Mouse (Mus musculus) erythroblast, adult 5-6 weeks (primary cell): Measurements from ENCODE around the gene Rfxap. TPM values are rescaled to one million over a fixed set of nuclear protein-coding genes. Genes with fewer than 3 reads are reported as not detected.
"Not testable (repeated sequence)": the region's sequence is repeated elsewhere in the genome, so short reads cannot be mapped to it uniquely, and the experiment has no call there.

ENCODE experiments used
- ATAC-seq: replicated peaks from 2 replicates; pipeline ENCODE4 v1.8.0; 2016; ENCODE audit warnings: moderate number of reproducible peaks, mild to moderate bottlenecking, moderate TSS enrichment, inconsistent platforms; ENCODE audit not compliant: poor library complexity, low FRiP score, severe bottlenecking
- total RNA-seq, 2 experiments: library from RNA; stranded (forward) in 1 of 2; stranded (reverse) in 1 of 2; fragments of 150-400 nt in 1 of 2; fragments of 200-764, 138-1000 nt in 1 of 2; gene quantifications; 2 replicates each; pipeline versions ENCODE4 v1.2.3 to v1.2.4; 2015 to 2017; ENCODE audit warnings: low replicate concordance in 2 of 2

The Rfxap gene
- total RNA-seq, 2 experiments from 2014 or later: 6.1 to 19.2 TPM

DNA sequence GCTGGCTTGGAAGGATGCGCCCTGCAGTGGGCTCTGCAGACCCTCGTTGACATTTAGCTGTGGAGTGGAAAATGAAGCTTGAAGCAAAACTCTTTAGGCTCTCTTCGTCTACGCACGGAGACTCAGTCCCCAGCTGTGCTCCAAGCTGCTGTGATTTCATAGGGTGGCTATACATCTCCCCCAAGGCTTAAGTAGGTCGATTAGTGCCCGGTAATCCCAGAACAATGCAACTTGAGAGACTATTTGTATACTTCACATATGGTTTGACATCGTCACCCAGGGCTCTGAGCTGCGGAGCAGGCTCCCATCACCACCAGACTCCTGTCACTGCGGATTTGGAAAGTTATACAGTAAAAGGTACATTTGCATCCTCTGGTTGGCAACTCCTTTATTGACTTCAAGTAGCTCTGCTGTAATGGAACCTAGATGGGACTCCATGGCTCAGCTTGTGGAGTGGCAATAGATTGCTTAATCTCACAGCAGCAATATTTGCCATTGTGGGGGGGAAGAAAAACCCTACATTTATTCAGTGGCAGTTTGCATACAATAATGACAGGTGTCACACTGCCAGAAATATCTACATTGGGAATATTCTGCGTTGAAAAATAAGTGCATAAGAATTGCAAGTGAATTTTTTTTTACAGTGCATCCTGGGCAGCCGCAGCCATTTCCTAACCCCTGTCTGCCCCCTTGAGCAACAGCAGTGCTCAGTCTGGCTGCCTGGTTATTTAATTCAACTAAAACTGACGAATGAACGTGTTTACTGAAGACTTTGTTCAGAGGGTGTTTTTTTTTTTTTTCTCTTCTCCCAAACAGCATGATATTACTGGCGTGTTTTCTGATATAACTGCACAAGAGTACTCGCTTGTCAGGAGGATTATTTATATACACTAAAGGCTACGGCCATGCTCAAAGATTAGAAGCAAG lies 38.0 kb downstream of the Rfxap start:
- ATAC-seq: no peak

DNA sequence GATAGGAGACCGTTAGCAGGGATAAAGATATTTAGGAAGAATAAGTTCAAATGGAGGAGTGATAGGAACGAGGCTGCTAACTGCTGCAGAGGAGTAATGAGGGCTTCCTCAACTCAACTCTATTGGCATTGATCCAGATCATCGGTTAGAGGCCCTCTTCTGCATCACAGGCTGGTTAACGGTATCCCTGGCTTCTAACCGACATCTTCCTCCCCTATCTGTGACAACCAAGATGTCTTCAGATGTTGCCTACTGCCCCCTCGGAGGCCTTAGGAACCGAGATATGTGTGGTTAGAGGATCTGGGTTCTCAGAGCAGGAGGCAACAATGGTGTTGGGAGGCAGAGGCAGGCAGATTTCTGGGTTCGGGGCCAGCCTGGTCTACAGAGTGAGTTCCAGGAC lies 39.0 kb downstream of the Rfxap start:
- no peak for ATAC-seq

DNA sequence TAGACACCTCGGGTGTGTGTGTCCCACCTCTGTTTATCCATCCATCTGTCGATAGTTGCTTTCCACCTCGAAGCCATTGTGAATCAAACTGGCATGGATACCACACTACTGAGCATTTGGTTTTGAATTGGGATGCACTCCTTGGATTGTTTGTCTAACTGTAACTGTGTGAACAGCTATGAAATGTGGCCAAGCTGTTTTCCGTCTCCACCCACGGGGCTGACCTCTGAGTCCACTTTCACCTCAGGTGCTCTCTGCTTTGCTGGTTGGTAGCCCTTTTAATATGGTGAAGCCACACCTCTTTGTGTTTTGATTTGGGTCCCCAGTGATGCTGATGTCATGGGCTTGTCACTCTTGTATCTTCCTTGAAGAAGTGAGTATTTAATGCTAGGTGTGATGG lies 40.8 kb downstream of the Rfxap start:
- ATAC-seq: no peak

DNA sequence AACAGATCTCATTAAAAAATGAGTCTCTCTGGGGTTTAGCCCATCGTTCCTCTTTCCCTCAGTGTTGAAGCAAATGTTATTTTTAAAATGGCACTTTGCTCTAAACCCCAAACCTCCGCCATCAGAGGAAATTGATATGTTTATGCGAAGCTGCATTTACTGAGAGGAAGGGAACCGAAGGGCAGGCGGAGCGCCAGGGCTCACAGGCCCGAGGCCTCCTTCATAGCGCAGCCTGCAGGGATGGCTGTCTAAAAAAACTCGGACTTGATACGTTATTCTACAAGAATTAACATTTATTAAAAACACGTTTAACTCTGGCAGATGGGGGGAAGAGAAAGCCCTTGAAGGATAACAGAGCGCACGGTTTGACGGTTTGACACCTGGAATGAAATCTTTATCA lies 41.6 kb downstream of the Rfxap start:
- ATAC-seq: no peak

DNA sequence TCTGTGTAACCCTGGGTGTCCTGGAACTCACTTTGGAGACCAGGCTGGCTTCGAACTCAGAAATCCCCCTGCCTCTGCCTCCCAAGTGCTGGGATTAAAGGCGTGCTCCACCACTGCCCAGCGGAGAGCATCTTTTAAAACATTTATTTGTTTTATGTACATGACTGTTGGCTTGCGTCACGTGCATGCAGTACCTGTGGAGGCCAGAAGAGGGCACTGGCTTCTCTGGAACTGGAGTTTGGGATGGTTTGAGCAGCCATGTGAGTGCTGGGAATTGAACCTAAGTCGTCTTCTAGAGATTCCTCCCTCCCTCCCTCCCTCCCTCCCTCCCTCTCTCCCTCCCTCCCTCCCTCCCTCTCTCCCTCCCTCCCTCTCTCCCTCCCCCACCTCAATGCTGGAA lies 42.1 kb downstream of the Rfxap start:
- not testable (repeated sequence) for ATAC-seq

DNA sequence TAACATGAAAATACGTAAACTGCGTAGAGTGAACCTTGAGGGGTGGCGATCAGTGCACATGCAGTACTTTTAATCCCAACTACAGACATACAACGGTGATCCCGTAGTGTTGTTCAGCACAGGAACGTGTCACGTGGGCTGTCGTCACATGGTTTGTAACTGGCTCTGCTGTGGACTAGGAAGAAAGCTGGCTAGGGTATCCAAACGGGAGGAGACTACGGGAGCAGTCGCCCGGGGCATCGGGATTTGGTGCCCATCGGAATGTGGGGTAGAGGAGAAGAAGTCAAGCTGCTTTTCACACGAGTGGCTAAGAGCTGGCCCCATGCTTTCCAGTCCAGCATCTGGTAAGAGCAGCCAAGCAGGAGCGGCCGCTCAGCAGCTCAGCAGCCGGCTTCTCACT lies 43.2 kb downstream of the Rfxap start:
- ATAC-seq: no peak

DNA sequence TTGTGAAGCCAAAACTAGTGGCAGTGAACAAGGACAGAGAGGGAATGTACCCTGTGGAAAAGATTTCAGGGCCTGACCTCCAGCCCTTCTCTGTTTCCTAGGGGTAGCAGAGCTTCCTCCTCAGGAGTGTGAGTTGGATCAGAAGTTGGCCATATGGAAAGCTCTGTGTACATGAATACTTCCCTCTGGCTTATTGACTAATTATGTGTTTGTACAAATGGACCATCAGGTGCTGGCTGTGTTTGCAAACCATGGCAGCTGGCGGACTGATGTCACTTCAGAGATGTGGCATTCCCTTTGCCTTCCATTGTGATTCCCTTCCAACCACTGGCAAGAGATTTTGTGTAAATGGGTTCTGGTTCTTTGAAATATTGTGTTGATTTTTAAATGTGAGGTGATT lies 46.3 kb downstream of the Rfxap start:
- ATAC-seq: no peak

DNA sequence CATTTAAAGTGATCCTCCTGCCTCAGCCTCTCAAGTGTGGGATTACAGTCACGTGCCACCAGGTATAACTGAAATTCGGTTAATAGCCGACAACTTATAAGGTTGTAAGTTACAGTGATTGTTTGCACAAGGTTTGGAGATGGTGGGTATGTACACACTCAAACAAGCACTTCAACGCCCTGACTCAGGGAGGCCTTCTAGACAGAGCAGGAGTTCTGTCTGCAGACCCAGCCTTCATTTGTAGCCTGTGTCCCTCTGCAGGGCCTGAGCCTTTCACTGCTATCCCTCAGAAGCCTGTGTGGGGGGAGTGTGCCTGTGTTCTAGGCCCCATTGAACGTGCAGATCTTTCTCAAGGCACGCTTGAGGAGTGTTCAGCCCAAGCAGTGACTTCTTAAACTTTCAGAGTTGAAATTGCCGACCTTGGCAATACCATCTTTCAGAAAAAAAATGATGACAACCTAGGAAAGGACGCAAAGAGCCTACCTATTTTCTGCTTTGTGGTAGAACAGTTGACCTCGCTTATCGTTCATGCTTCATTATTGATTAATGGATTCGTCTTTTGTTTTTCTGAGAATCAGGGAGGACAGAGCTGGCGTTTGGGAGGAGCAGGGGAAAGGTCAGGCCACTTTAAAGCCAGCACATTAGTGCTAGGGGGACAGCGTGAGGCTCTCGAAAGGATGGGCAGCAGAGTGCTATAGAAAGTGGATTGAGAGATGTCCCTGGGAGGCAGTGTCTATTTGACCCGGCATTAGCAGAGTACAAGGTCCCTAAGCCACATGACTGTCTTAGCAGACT lies 47.1 kb downstream of the Rfxap start:
- no peak for ATAC-seq

DNA sequence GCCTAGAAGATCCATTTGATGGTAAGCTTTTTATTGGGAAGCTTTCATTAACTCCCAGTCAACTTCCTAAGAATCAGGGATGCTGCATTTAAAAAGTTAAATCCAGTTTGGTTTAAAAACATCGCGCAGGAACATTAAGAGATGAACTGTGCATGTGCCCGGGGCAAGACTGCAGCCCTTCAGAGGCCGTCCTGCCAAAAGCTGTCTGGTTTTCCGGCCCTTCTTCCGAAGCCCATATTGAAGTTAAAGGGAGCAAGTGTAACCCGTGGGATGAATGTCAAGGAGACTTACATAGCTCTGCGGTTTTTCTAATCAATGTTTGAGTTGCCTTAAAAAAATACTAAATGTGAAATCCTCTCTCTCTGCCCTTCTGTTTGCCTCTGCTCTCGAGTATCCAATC lies 48.4 kb downstream of the Rfxap start:
- ATAC-seq: no peak

DNA sequence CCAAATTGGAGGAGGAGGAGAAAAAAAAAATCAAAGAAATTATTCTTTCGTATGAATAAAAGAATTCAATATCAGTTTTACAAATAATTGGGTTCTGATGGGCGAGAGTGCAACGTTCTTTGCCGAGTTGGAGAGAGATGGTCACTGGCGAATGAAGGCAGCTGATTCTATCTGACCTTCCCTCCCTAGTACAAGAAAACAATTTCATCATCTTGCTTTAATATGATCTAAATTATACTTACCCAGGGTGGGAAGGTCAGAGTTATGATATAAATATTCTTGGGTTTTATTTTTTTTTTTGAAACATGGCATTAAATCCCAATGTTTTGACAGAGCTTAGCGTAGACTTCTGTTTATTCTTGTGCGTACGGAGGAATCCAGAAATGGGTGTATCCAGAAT lies 50.1 kb downstream of the Rfxap start:
- ATAC-seq: no peak

DNA sequence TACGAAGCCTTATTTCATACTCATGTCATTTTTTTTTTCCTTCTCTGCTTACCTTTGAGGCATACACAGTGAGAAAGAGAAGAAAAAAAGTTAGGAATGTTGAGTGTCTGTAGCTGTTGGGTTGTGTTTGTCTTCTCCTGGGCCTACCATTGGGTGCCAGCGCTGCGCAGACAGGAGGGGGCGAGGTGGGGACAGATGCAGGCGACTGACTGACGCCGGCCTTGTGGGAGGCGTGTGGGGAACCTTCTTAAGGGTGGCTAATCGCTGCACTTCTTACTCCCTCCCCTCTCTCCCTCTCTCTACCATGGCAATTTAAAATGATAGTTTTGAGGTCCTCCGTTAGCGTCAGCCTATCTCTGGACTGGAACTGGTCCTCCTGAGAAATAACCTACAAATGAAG lies 51.5 kb downstream of the Rfxap start:
- ATAC-seq: no peak

DNA sequence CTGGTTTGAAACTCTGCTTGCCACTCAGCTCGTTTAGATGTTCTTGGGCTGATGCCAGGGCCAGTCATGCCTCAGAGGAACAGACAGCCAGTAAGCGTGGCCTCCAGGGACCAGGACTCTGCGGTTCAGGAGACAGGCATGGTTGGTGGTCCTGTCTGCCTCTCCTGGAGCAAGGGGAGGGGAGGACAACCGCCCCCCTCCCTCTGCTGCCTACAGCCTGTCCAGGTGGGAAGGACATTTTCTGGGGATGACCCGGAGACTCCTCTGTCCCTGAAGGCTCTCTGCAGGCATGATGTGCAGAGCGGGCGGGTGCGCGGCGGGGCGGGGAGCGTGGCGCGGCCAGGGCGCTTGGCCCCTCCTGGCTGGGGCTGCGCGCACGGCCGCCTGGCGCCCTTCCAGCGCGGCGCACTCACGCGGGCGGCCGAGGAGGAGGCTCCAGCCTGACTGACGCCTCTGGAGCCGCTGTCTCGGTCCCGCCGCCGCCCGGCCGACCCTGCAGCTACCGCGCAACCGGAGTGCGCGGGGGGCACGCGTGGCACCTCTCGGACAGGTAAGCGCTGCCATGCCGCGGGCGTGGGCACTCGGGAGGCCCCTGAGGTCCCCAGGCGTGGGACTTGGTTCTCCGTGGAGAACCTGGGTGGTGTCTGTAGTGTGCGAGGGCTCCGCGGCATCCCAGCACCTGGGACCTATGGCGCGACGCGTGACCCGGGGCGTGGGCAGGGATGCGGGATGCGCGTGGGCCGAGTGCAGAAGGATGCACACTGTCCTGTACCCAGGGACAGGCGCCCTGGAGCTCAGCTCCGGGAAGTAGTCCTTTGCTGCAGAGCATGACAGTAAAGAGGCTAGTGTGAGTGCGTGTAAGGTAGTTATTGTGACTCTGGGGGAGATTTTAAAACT lies 52.2 kb downstream of the Rfxap start, which contains the start of gene Smad9:
Gene Smad9 (plus strand): TSS at position 438 of the 897 bp plus-strand sequence.
- no peak for ATAC-seq

DNA sequence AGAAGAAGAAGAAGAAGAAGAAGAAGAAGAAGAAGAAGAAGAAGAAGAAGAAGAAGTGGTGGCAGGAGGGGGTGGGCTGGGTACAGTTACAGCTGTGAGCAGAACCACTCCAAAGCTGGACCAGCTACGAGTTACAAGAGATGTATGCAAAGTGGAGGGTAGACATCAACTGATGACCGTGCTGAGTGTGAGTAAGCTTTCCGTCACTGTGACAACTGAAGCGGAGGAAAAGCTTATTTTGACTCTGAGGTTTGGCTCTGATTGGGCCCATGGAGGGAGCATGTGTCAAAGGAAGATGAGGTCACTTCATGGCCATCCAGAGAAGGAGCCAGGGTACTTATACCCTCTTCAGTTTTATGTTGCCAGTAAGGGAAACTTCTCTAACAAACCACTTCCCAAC lies 54.2 kb downstream of the Rfxap start:
- no peak for ATAC-seq

Other genes starting within 250 kb of the Rfxap start
- 21.5 and 40.5 TPM in 2 replicates for gene Supt20, start 115.0 kb downstream of the Rfxap start, total RNA-seq (2015; ENCODE audit: low replicate concordance)
- gene Supt20, start 115.0 kb downstream of the Rfxap start, total RNA-seq (2017; ENCODE audit: low replicate concordance): 11.4 and 14.9 TPM in 2 replicates
- not detected in 2 replicates for gene Gm21958, start 93.4 kb downstream of the Rfxap start, total RNA-seq (2015; ENCODE audit: low replicate concordance)
- gene Gm21958, start 93.4 kb downstream of the Rfxap start, total RNA-seq (2017; ENCODE audit: low replicate concordance): 6.4 TPM in 1 of 2 replicates, not detected in the other
- gene Exosc8, start 72.4 kb downstream of the Rfxap start, total RNA-seq (2015; ENCODE audit: low replicate concordance): 60.6 and 68.0 TPM in 2 replicates
- gene Exosc8, start 72.4 kb downstream of the Rfxap start, total RNA-seq (2017; ENCODE audit: low replicate concordance): 14.1 and 65.2 TPM in 2 replicates
- gene Alg5, start 72.3 kb downstream of the Rfxap start, total RNA-seq (2015; ENCODE audit: low replicate concordance): 2.1 and 8.8 TPM in 2 replicates
- gene Alg5, start 72.3 kb downstream of the Rfxap start, total RNA-seq (2017; ENCODE audit: low replicate concordance): 2.4 and 12.2 TPM in 2 replicates
- not detected in 2 replicates for gene Smad9, start 52.2 kb downstream of the Rfxap start, total RNA-seq (2015; ENCODE audit: low replicate concordance)
- gene Smad9, start 52.2 kb downstream of the Rfxap start, total RNA-seq (2017; ENCODE audit: low replicate concordance): not detected in 2 replicates
- not detected in 2 replicates for gene Sertm1, start 108.1 kb upstream of the Rfxap start, total RNA-seq (2015; ENCODE audit: low replicate concordance)
- not detected in 2 replicates for gene Sertm1, start 108.1 kb upstream of the Rfxap start, total RNA-seq (2017; ENCODE audit: low replicate concordance)
- gene Ccna1, start 247.7 kb upstream of the Rfxap start, total RNA-seq (2015; ENCODE audit: low replicate concordance): not detected in 2 replicates
- not detected in 2 replicates for gene Ccna1, start 247.7 kb upstream of the Rfxap start, total RNA-seq (2017; ENCODE audit: low replicate concordance)